Mouse (Mus musculus) layer of hippocampus, postnatal 10 days (tissue): ENCODE results near the gene Klf2. TPM values are rescaled to one million over a fixed set of nuclear protein-coding genes. Genes with fewer than 3 reads are reported as not detected.

Experiments used
- DNase-seq, 2 experiments: peaks; one replicate each; pipeline ENCODE4 v3.0.0; 2021; ENCODE audit warnings: low spot score in 2 of 2
- total RNA-seq, 2 experiments: library from RNA; stranded (reverse); gene quantifications; 2 replicates each; pipeline ENCODE4 v1.2.3; 2021

Klf2 gene
- total RNA-seq, 2 experiments from 2014 or later: 19.5 to 21.4 TPM

- DNase-seq: no peak
Measured at GRCm38 (mm10) chr8:72365016-72365415, 46.2 kb downstream of the Klf2 start.

- DNase-seq: peak; percentile 74 to 82
Measured at GRCm38 (mm10) chr8:72365826-72366225, 47.0 kb downstream of the Klf2 start.

- no peak for DNase-seq
Measured at GRCm38 (mm10) chr8:72366435-72366834, 47.6 kb downstream of the Klf2 start.

Other genes starting within 250 kb of the Klf2 start
- not detected for gene Olfr373, start 235.9 kb upstream of the Klf2 start, total RNA-seq
- gene Olfr374, start 212.0 kb upstream of the Klf2 start, total RNA-seq: not detected
- gene Tpm4, start 184.1 kb upstream of the Klf2 start, total RNA-seq: 10 to 100 TPM; 52.7 to 57.9 TPM
- gene Rab8a, start 157.8 kb upstream of the Klf2 start, total RNA-seq: 10 to 100 TPM; 38.0 to 50.9 TPM
- under 1 TPM in 1 of 2 experiments, not detected in 1; 0.27 TPM for gene Hsh2d, start 129.4 kb upstream of the Klf2 start, total RNA-seq
- gene Cib3, start 106.2 kb upstream of the Klf2 start, total RNA-seq: not detected
- gene Gm11034, start 105.4 kb upstream of the Klf2 start, total RNA-seq: not detected
- gene Fam32a, start 99.3 kb upstream of the Klf2 start, total RNA-seq: 10 to 100 TPM; 62.5 to 65.8 TPM
- 100 to 1,000 TPM; 108 to 109 TPM for gene Ap1m1, start 79.0 kb upstream of the Klf2 start, total RNA-seq
- gene Gm10282, start 13.8 kb upstream of the Klf2 start, total RNA-seq: 10 to 100 TPM; 10.9 to 15.9 TPM
- gene Eps15l1, start 102.4 kb downstream of the Klf2 start, total RNA-seq: 10 to 100 TPM; 73.3 to 73.5 TPM
- gene Calr3, start 124.8 kb downstream of the Klf2 start, total RNA-seq: 1 to 10 TPM in 1 of 2 experiments, under 1 TPM in 1; 0.67 to 1.2 TPM
- 10 to 100 TPM; 11.0 to 13.0 TPM for gene 1700030K09Rik, start 124.8 kb downstream of the Klf2 start, total RNA-seq
- gene Cherp, start 156.2 kb downstream of the Klf2 start, total RNA-seq: 10 to 100 TPM; 61.5 to 69.8 TPM
- gene Slc35e1, start 173.6 kb downstream of the Klf2 start, total RNA-seq: 10 to 100 TPM; 37.6 to 40.2 TPM
- gene Med26, start 229.2 kb downstream of the Klf2 start, total RNA-seq: 1 to 10 TPM; 8.9 to 9.2 TPM